Mouse (Mus musculus): Measurements from ENCODE around the gene Fxyd6.

Gene Fxyd6

DNA sequence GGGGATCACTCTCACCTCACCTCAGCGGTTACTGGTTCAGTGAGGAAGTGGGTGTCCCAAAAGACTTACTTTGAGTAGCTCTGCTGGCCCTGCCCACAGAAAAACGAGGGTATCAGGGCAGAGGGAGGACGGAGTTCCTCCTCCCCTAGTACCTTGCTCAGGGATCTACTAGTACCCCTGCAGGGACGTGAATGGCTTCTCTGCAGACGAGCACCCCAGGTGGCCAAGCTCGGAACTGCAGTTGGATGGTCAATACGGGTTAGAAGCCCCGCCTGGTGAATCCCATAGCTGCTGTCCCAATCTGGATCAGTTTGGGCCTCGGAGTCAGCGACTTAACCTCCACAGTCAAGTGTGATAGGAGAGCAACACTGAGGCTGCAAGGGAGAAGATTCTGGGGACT, 42.3 kb downstream of the Fxyd6 start:
- DNase-seq (ENCODE audit: low read depth): peak; percentile 50

- no peak for DNase-seq (ENCODE audit: low read depth)
Measured at GRCm38 (mm10) chr9:45412700-45413477, 42.9 kb downstream of the Fxyd6 start.

DNA sequence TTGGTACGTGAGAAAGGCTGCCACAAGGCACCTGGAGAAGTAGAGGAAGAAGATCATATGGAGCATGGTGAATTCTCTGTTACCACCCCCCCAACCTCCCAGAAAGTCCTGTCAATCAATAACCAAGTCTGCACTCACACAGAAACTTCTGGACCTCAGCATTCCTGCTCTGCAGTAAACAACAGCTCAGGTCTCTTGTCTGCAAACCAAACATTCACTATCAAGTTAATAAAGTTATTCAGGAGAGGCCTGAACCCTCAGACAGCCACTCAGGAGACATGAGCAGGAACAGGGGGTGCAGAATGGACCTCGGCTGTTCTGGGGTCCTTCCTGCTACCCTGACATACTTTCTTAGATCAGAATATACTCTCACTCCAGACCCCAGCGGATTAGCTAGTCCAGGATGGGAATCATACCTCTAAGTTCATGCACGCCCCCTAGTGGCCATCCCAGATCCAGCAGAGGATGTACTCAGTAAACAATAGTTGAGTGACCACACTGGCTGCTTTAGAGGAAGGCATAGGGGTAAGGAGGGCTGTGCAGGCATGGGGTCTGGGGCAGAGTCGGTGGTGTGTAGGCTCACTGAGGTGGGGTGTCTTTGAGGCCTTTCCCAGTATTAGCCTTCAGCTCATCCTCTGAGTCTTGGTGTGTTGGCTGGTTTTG, 43.6 kb downstream of the Fxyd6 start:
- no peak for DNase-seq (ENCODE audit: low read depth)

- peak; percentile 51 for DNase-seq (ENCODE audit: low read depth)
Measured at GRCm38 (mm10) chr9:45415912-45416311, 45.9 kb downstream of the Fxyd6 start.

- peak; percentile 48 for DNase-seq (ENCODE audit: low read depth)
Measured at GRCm38 (mm10) chr9:45417245-45417644, 47.3 kb downstream of the Fxyd6 start.

DNA sequence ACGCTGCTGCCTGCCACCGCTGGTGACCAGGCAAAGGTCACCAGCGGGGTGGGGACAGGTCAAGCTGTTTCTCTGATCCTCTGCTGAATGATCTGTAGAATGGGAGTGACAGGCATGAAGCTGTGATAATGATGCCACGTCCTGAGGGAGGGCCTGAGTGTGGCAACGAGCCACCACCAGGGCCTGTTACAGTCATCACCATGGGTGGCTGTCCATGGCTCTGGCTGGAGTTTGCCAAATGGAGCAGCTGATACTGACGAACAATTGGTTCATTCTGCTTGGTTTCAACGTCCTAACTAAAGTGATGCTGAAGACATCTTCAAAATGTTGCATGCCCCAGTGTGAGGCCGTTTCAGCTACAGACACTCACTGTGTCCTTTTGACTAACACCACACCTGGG, 48.3 kb downstream of the Fxyd6 start:
- DNase-seq (ENCODE audit: low read depth): no peak

GRCm38 (mm10) chr9:45421209-45421608, 51.2 kb downstream of the Fxyd6 start:
- peak; percentile 6 for DNase-seq (ENCODE audit: low read depth)

GRCm38 (mm10) chr9:45422761-45423298, 52.8 kb downstream of the Fxyd6 start:
- no peak for DNase-seq (ENCODE audit: low read depth)

- DNase-seq (ENCODE audit: low read depth): no peak
Measured at GRCm38 (mm10) chr9:45426456-45426855, 56.5 kb downstream of the Fxyd6 start, which contains the start of gene Dscaml1. TSS of gene Dscaml1 (plus strand) at chr9:45426628.

DNA sequence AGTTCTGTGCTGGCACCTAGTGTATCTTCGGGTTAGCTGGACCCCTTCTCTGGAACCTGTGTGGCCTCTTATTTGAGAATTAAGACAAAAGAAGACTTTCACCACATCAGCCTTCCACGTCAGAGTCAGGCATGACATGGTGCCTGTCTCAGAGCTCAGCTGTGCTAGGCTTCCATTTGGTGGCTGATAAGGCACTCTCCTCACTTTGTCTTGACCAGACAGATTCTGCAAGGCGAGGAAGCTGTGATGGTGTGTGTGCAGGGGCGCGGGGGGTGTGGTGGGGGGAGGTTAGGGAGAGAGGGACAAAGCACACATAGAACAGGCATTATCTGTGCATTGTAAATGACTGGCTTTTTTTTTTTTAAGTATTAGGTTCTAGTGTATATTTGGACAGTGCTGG, 59.4 kb downstream of the Fxyd6 start:
- DNase-seq (ENCODE audit: low read depth): no peak

DNA sequence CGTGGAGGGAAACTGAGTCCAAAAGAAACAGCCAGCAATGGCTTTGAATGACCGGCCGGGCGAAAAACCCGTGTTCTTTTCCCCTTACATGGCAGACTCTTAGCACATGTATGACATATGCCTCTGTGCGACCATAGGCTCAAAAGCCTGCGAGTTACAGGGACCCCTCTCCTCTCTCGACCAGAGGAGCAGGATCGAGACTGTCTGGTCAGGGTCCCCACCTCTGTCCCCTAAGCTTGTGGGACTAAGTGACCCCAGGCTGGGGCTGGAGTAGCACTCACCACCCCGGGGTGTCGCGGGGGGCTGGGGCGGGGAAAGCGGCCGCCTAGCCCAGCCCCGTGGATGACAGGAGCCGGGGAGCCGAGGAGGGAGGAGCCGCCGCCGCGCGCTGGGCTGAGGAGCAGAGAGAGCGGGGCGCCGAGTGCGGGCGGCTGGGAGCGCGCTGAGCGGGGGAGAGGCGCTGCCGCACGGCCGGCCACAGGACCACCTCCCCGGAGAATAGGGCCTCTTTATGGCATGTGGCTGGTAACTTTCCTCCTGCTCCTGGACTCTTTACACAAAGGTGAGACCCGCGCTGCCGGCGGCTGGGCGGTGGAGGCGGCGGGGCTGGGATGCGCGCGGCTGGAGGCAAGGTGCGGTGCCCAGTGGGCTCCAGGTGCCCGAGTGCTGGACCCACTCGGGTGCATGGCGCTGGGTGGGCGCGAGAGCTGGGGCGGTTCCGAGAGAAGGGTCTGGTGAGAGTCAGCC, 60.1 kb downstream of the Fxyd6 start:
- no peak for DNase-seq (ENCODE audit: low read depth)

DNA sequence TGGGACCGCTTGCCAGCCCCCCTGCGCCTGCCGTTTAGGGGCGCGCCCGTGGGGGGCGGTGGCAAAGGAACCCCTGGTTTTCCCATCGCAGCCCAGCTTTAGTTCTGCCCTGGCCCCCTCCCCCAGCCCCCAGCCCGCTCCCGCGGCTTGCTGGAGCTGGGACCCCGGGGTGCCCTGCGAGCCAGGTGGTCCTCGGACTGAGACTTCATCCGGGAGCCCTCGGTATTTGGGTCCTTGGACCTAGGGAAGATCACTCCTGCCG, 60.6 kb downstream of the Fxyd6 start:
- no peak for DNase-seq (ENCODE audit: low read depth)

- no peak for DNase-seq (ENCODE audit: low read depth)
Measured at GRCm38 (mm10) chr9:45431150-45431549, 61.2 kb downstream of the Fxyd6 start.

DNA sequence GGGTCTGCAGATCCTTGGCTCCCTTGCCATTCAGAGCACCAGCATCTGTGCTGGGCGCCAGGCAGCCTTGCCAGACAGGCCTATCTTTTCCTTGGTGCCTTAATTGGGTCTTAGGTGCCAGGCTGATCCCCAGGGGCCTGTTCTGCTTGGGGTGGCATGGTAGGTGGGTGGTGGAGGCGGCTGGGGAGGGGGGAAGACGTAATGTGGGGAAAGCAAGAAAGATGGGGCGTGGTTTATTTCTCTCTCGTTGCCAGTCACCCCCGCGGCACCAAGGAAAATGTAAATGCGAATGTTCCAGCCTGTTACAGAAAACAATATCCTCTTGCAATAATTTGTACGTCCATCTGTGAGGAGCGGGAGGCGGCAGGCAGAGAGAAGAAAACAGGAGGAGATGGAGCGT, 62.7 kb downstream of the Fxyd6 start:
- no peak for DNase-seq (ENCODE audit: low read depth)

DNA sequence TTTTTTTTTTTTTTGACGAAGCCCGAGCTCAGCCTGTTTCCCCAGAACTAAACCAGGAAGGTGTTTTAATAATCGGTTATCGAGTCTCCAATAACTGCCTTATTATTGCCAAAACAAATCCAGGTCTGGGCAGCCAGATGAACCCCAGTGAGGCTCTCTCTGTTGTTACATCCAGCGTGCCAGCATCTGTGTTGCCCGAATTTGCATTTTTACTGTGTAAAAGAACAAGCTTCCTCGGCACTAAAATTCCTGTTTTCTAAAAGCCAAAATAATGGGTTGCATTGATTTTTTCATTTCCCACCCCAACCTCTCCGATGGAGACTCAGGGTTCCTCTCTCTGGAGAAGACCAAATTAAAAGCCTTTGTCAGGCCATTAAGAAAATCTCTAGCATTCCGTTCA, 63.1 kb downstream of the Fxyd6 start:
- no peak for DNase-seq (ENCODE audit: low read depth)

GRCm38 (mm10) chr9:45434171-45434570, 64.2 kb downstream of the Fxyd6 start:
- DNase-seq (ENCODE audit: low read depth): no peak

DNA sequence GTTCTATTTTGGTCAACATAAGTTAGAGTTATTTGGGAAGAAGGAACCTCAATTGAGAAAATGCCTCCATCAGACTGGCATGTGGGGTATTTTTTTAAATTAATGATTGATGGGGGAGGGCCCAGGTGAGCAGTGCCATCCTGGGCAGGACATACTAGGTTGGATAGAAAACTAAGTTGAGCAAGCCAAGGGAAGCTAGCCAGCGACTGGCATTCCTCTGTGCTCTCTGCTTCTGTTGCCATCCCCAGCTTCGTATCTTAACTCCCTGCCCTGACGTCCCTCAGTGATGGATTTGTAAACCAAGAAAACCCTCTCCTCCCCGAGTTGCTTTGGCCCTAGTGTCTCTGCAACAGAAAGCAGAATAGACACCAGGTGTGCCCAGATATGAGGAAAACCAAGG, 69.0 kb downstream of the Fxyd6 start:
- no peak for DNase-seq (ENCODE audit: low read depth)

- no peak for DNase-seq (ENCODE audit: low read depth)
Measured at GRCm38 (mm10) chr9:45440083-45440784, 70.2 kb downstream of the Fxyd6 start.

GRCm38 (mm10) chr9:45444251-45444798, 74.3 kb downstream of the Fxyd6 start:
- no peak for DNase-seq (ENCODE audit: low read depth)

All from NIH3T3 (cell line).